Mouse (Mus musculus) urinary bladder, postnatal 14 days (tissue): ENCODE results near the gene Ms4a6d.
"Not testable (repeated sequence)": the region's sequence is repeated elsewhere in the genome, so short reads cannot be mapped to it uniquely, and the experiment has no call there.

Experiments used
- DNase-seq: peaks from one replicate; pipeline ENCODE4 v3.0.0; 2021; ENCODE audit warnings: low spot score

Ms4a6d gene

GRCm38 (mm10) chr19:11554726-11555125 is 49.9 kb downstream of the Ms4a6d start:
- no peak for DNase-seq

GRCm38 (mm10) chr19:11547911-11548310 is 56.7 kb downstream of the Ms4a6d start:
- no peak for DNase-seq

- DNase-seq, result not testable (repeated sequence)
These were observed 60.3 kb downstream of the Ms4a6d start for GRCm38 (mm10) chr19:11544383-11544782.

GRCm38 (mm10) chr19:11540166-11540821 is 64.4 kb downstream of the Ms4a6d start:
- DNase-seq, result not testable (repeated sequence)

- DNase-seq, result no peak
These were observed 67.3 kb downstream of the Ms4a6d start for GRCm38 (mm10) chr19:11537336-11537735.
